Mouse (Mus musculus) forebrain, embryonic 14.5 days (tissue): Measurements from ENCODE around the gene Afp. TPM values are rescaled to one million over a fixed set of nuclear protein-coding genes. Genes with fewer than 3 reads are reported as not detected.

ENCODE experiments used
- ATAC-seq: fragments of 200-750 bp; cut with Nextera tagmentation; 2 replicates; pipeline ENCODE4 v1.8.0; 2017; ENCODE audit warnings: mild to moderate bottlenecking, moderate library complexity
- DNase-seq: peaks from one replicate; pipeline ENCODE4 v3.0.0-alpha.2; 2015; ENCODE audit warnings: low spot score
- H3K27ac ChIP-seq: fragments of 300-500 bp; sonication (generic); 2 replicates; pipeline ENCODE4 v1.5.1; 2014; ENCODE audit warnings: low read depth, mild to moderate bottlenecking, control low read depth, low read length, moderate library complexity
- H3K27me3 ChIP-seq: fragments of 300-500 bp; sonication (generic); replicated peaks from 2 replicates; pipeline ENCODE4 v1.6.1; 2014; ENCODE audit warnings: low read length, control low read depth, mixed read lengths; ENCODE audit not compliant: control insufficient read depth, insufficient read depth
- H3K36me3 ChIP-seq: fragments of 300-500 bp; sonication (generic); 2 replicates; pipeline ENCODE4 v1.6.1; 2014; ENCODE audit warnings: low read length, control low read depth; ENCODE audit not compliant: control insufficient read depth, insufficient read depth
- H3K4me1 ChIP-seq: fragments of 300-500 bp; sonication (generic); 2 replicates; pipeline ENCODE4 v1.6.1; 2014; ENCODE audit warnings: antibody characterized with exemption, low read length, control low read depth; ENCODE audit not compliant: control insufficient read depth, insufficient read depth
- H3K4me2 ChIP-seq: fragments of 300-500 bp; sonication (generic); 2 replicates; pipeline ENCODE4 v1.6.1; 2014; ENCODE audit warnings: mild to moderate bottlenecking, control low read depth, low read length
- H3K4me3 ChIP-seq: fragments of 300-500 bp; sonication (generic); 2 replicates; pipeline ENCODE4 v1.5.1; 2014; ENCODE audit warnings: low read depth, low read length, control low read depth
- H3K9ac ChIP-seq: fragments of 300-500 bp; sonication (generic); 2 replicates; pipeline ENCODE4 v1.6.1; 2014; ENCODE audit warnings: mild to moderate bottlenecking, low read length, control low read depth, moderate library complexity
- H3K9me3 ChIP-seq: fragments of 300-500 bp; sonication (generic); replicated peaks from 2 replicates; pipeline ENCODE4 v1.6.1; 2016; ENCODE audit warnings: low read length, control low read depth, mixed read lengths; ENCODE audit not compliant: control insufficient read depth
- WGBS: fragments of 180-500 bp; shearing (Covaris S2); extraction: QIAGEN DNeasy Blood & Tissue Kit; methylation state at CpG from one replicate; pipeline ENCODE4 v1.1.7; 2014; 5-methylcytosine and 5-hydroxymethylcytosine counted together
- polyA plus RNA-seq: library from polyadenylated mRNA; unstranded; fragments of >200 nt; fragmentation: Nextera tagmentation; extraction: Ambion mirVana; gene quantifications from 2 replicates; pipeline ENCODE4 v1.2.1, GENCODE M21; 2014

The Afp gene
- polyA plus RNA-seq, 1 experiment from 2014 or later, result not detected

DNA sequence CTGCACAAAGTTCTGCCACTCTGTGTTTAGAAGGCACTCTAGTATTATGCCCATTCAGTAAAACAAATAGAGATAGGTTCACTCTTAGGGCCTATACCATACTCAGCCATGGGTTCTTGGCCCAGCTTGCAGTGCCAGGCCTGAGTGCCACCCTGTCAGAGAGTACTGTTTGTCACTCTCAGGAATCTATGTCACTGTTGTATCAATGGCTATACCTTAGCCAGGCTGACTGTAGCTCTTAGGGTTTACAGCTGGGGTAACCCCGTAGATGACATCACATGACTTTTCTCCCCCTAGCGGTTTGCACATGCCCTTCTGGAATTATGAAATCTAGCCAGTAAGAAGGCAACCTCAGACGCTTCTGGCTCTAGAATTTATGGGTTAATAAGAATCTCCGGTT, 3.8 kb downstream of the Afp start:
- Histone ChIP-seq H3K9me3 (no peaks in the 10 kb centered on the region), H3K4me3 (no peak overlapping the region), H3K27ac (no peak overlapping the region), H3K4me1 (no peaks in the 10 kb centered on the region), H3K4me2 (no peak overlapping the region), H3K9ac (no peak overlapping the region), H3K27me3 (no peaks in the 10 kb centered on the region), H3K36me3 (no peaks in the 10 kb centered on the region)
- WGBS, result 90% methylated on average over 4 of the region's 4 CpGs
- ATAC-seq (no peak), DNase-seq (no peak)

DNA sequence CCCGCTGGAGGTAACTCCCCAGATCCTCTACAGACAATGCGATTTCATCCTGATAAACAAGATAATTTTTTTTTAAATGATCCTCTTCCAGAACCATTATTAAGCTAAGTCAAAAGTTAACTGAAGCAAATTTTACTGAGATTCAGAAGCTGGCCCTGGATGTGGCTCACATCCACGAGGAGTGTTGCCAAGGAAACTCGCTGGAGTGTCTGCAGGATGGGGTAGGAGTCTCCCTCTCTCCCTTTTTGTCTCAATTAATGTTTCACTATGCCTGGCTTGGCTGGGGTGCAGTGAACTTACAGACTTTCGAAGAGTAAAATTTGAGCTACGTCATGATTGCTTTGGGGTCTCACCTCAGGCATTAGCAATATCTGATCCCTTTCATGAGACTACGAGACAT, 9.0 kb downstream of the Afp start:
- Histone ChIP-seq H3K4me1 (no peaks in the 10 kb centered on the region), H3K4me2 (no peak overlapping the region), H3K27ac (no peak overlapping the region), H3K4me3 (no peak overlapping the region), H3K36me3 (no peaks in the 10 kb centered on the region), H3K9me3 (no peaks in the 10 kb centered on the region), H3K9ac (no peak overlapping the region), H3K27me3 (no peaks in the 10 kb centered on the region)
- ATAC-seq, result no peak
- no peak for DNase-seq
- WGBS, result 72% methylated on average over 7 of the region's 7 CpGs

DNA sequence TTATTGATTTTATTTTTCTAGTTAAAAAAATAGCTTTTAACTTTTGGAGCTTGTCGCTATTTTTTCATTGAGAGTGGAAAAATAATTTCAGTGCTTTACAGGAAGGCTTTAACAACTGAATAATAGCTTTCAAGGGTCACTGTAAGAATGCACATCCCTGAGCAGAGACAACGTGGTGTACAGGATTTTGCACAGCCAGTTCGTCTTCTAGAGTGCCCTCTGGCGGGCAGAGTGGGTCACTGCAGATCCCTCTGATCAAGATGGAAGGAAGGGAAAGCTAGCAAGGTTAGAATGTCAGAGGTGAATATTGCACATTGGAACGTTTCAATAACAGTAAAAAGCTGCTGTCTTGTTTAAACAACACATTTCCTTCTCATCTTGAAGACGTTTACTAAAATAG, 10.2 kb downstream of the Afp start:
- WGBS, result 4% methylated on average over 6 of the region's 6 CpGs
- DNase-seq, result peak; percentile 74

DNA sequence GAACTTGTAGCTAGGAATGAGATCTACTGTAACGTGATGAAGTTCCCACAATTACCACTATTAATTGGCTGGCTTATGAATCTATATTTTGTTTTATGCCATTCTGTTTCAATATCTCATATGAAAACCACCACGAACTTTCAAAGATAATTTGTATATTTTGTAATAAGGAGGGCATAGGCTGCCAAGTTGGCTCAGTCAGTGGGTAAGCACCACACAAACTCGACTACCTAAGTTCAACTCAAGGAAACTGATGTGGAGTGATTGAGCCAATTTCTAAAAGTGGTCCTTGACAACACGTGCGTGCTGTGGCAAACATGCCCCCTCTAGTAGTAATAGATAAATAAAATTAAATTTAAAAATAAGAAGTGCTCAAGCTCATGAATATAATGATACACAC, 11.2 kb downstream of the Afp start:
- Histone ChIP-seq H3K9ac (no peak overlapping the region), H3K36me3 (no peaks in the 10 kb centered on the region), H3K9me3 (no peaks in the 10 kb centered on the region), H3K4me1 (no peaks in the 10 kb centered on the region), H3K27ac (no peak overlapping the region), H3K4me3 (no peak overlapping the region), H3K4me2 (no peak overlapping the region), H3K27me3 (no peaks in the 10 kb centered on the region)
- 90% methylated on average over 5 of the region's 5 CpGs for WGBS
- no peak for DNase-seq
- ATAC-seq, result no peak

More for the DNA sequence above, 10.2 kb downstream of the Afp start:
- H3K27ac ChIP-seq, result no peak overlapping the region
- H3K9me3 ChIP-seq, result no peaks in the 10 kb centered on the region
- H3K4me1 ChIP-seq, result no peaks in the 10 kb centered on the region
- H3K36me3 ChIP-seq, result no peaks in the 10 kb centered on the region
- no peaks in the 10 kb centered on the region for H3K27me3 ChIP-seq
- no peak overlapping the region for H3K9ac ChIP-seq
- H3K4me3 ChIP-seq, result no peak overlapping the region
- ATAC-seq, result peak; percentile 76
- no peak overlapping the region for H3K4me2 ChIP-seq

DNA sequence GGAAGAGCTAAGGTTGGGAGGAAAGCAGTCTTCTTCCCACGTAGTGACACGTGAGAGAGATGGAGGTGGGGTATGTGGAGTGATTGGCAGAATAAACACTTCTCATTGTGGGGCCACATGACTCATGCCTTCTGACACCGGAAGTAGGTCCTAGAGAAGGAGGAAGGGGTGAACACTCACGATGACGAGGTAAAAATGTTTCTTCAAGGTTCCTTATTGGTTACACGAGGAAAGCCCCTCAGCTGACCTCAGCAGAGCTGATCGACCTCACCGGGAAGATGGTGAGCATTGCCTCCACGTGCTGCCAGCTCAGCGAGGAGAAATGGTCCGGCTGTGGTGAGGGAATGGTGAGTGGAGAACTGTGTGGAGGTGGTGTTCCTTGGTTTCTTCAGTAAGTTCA, 14.2 kb downstream of the Afp start:
- DNase-seq, result no peak
- ATAC-seq, result no peak

DNA sequence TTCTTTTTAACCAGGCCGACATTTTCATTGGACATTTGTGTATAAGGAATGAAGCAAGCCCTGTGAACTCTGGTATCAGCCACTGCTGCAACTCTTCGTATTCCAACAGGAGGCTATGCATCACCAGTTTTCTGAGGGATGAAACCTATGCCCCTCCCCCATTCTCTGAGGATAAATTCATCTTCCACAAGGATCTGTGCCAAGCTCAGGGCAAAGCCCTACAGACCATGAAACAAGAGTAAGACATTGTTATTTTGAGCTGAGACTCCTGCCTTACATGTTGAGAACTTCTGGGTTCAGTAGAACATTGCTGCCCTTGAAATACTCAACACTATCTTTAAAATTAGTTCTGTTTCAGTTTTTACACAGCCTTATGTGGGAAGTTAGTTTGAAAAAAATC, 16.0 kb downstream of the Afp start:
- ATAC-seq (no peak), DNase-seq (no peak)
- Histone ChIP-seq H3K4me1 (no peaks in the 10 kb centered on the region), H3K27ac (no peak overlapping the region), H3K4me2 (no peak overlapping the region), H3K9me3 (no peaks in the 10 kb centered on the region), H3K4me3 (no peak overlapping the region), H3K27me3 (no peaks in the 10 kb centered on the region), H3K36me3 (no peaks in the 10 kb centered on the region), H3K9ac (no peak overlapping the region)
- WGBS, result 85% methylated on average over 2 of the region's 2 CpGs

More for the DNA sequence above, 14.2 kb downstream of the Afp start:
- no peak overlapping the region for H3K4me2 ChIP-seq
- 87% methylated on average over 11 of the region's 11 CpGs for WGBS
- no peaks in the 10 kb centered on the region for H3K4me1 ChIP-seq
- H3K4me3 ChIP-seq, result no peak overlapping the region
- H3K9ac ChIP-seq, result no peak overlapping the region
- no peak overlapping the region for H3K27ac ChIP-seq
- H3K9me3 ChIP-seq, result no peaks in the 10 kb centered on the region
- H3K27me3 ChIP-seq, result no peaks in the 10 kb centered on the region
- H3K36me3 ChIP-seq, result no peaks in the 10 kb centered on the region

DNA sequence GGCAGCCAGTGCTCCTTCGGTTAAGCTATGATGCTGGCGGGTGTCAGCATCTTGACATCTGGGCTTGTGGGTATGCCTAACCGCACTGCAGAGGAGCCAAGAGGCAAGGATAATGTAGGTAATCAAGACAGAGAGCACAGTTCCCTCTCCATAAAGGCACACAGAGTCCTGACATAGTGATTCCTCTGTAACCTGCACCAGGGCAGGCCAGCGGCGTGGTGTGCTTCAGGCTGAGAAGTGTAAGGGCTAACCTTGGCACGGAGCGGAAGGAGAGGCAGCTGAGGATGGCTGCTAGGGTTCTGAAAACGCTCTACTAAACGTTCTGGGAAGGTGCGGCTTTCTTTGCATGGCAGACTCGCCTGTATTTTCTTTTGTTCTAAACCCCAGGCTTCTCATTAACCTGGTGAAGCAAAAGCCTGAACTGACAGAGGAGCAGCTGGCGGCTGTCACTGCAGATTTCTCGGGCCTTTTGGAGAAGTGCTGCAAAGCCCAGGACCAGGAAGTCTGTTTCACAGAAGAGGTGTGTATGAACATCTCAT, 16.9 kb downstream of the Afp start:
- Histone ChIP-seq H3K27me3 (no peaks in the 10 kb centered on the region), H3K9ac (no peak overlapping the region), H3K4me2 (no peak overlapping the region), H3K27ac (0 out of 2 replicates have a peak overlapping the region, but pooled peaks have one; percentile 5), H3K36me3 (no peaks in the 10 kb centered on the region), H3K9me3 (no peaks in the 10 kb centered on the region), H3K4me1 (no peaks in the 10 kb centered on the region), H3K4me3 (no peak overlapping the region)
- 32% methylated on average over 13 of the region's 13 CpGs for WGBS
- DNase-seq (peak; percentile 11), ATAC-seq (0 out of 2 replicates have a peak, but pooled peaks have one; percentile 48)

DNA sequence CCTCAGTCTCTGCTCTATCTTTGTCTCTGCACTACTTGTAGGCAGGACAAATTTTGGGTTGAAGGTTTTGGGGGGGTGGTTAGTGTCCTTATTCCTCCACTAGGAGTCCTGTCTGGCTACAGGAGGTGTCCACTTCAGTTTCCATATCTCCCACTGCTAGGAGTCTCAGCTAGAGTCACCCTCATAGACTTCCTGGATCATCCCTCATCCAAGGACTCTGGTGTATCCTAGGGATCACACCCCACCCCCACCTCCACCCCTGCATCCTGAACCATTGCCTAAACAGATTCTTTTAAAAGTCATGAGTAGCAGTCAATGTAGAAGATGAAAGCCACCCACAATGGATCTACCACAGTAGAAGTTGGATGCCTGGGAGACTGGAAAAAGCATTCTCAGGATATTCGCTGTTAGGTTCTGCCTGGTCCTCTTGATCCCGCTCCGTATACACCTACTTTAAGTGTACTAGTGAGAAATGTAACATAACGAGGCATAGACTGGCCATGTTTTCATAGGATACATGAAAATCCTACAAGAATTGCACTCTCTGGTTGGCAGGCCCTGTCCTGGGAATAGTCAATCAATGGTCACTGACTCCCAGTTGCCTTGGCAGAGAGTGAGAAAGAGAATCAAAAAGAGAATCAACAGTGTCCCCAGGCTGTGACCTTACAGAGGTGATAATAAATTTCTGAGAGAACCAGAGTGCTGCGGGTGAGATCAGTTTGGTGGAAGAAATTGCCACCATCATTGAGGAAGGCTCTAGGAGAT, 19.5 kb downstream of the Afp start:
- WGBS, result 92% methylated on average over 5 of the region's 5 CpGs
- Histone ChIP-seq H3K27me3 (no peaks in the 10 kb centered on the region), H3K4me2 (no peak overlapping the region), H3K9me3 (no peaks in the 10 kb centered on the region), H3K4me1 (no peaks in the 10 kb centered on the region), H3K4me3 (no peak overlapping the region), H3K9ac (no peak overlapping the region), H3K36me3 (no peaks in the 10 kb centered on the region), H3K27ac (no peak overlapping the region)
- no peak for DNase-seq
- no peak for ATAC-seq

DNA sequence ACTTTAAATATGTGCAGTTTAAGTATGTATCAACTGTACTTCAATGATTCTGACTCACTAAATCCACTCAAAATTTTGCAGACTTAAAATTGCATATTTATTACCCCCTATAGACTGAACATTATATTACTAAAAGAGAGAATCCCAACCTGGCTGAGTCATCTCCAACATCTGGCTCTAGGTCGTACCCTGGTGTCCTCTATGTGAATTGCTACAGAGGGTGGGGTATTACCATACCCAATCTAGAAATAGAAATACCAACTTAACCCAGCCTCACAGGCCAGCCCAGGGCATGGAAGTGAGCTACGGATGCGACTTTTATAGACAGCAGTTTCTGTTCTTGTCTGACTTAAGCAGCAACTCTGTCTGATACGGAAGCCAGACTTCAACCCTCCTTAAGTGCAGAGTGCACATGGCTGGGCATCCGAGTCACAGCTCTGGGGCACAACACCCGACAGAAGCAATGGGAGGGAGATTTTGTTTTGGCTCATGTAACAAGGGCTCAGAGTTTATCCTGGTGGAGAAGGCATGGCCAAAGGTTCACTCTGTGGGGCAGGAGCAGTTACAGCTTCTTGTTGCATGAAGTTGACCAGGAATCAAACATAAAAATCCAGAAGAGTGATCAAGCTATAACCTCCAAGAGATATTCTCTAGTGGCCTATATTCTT, 21.9 kb downstream of the Afp start:
- ATAC-seq (no peak), DNase-seq (no peak)
- no peak overlapping the region for H3K4me3 ChIP-seq
- H3K36me3 ChIP-seq, result no peaks in the 10 kb centered on the region
- no peak overlapping the region for H3K27ac ChIP-seq
- no peak overlapping the region for H3K9ac ChIP-seq
- H3K4me1 ChIP-seq, result no peaks in the 10 kb centered on the region
- H3K27me3 ChIP-seq, result no peaks in the 10 kb centered on the region
- H3K9me3 ChIP-seq, result no peaks in the 10 kb centered on the region
- H3K4me2 ChIP-seq, result no peak overlapping the region
- WGBS, result 85% methylated on average over 6 of the region's 6 CpGs
